Mouse (Mus musculus) sigmoid colon, adult 10 weeks (tissue): ENCODE results near the gene Glyat. TPM values are rescaled to one million over a fixed set of nuclear protein-coding genes. Genes with fewer than 3 reads are reported as not detected.

Experiments used
- polyA plus RNA-seq: library from polyadenylated mRNA; stranded (reverse); fragments of 350-450 nt; fragmentation: Illumina TruSeq; extraction: RNeasy Lipid Tissue Mini Kit (QIAGEN cat#74804); gene quantifications from one replicate; pipeline ENCODE4 v1.2.3, GENCODE M21; 2014; ENCODE audit warnings: low read depth, low replicate concordance

Gene Glyat
- polyA plus RNA-seq = not detected

DNA sequence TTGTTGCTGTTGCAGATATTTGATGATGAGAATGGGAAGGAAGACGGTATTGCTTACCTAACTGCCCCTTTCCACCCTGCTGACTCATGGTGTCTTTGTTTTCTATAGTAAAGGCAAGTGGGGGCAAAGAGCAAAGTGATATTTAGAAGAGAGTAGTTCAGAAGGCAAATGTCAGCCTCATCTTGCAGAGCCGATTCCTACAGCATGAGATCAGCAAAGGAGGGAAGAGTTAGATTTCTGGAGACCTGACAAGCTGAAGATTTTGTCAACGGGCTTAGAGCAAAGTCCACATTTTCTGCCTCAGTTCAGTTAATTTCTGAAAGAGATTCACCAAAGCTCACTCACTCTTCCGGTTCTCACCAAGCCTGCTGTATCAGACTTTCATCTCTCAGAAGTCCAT lies at the start of gene Glyat:
Gene Glyat (plus strand): TSS at position 133 of the 400 bp plus-strand sequence.

DNA sequence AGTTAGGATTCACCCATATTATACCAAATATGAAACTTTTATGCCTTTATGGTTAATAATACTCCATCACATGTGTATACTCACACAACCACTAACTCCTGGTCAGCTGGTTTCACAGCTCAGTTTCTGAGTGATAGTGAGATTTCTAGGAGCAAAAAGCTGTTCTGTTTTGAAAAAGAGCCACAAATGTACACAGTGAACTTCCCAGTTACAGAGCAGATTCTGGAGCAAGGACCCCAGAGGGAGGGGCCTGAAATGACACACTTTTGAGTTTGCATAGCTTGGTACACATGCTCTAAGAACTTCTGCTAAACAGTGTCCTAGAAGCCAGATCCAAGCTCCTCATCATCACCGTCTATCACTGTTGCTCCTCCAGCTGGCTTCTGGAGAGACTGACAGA lies 33.4 kb upstream of the Glyat start, which contains the start of gene Gm4952:
Gene Gm4952 (plus strand): TSS at position 301 of the 400 bp plus-strand sequence.

DNA sequence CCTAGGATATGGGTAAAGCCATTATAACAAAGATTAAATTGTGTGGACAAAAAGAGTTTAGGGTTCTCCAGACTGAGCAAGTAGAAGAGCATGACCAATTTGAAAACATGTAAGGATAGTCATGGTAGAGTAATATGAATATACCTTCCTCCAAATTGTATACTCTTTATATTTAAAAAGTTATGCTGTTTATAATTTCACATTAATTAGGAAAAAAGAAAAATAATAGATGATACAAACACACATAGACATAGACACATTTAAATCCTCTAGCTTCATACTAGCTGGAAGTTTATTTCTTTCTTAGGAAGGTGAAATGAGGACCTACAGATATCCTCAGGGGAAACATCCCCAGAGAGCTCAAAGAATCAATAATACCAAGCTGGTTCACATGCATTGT lies 37.0 kb downstream of the Glyat start, which contains the start of gene Olfr1442:
Gene Olfr1442 (plus strand): TSS at position 301 of the 400 bp plus-strand sequence.

DNA sequence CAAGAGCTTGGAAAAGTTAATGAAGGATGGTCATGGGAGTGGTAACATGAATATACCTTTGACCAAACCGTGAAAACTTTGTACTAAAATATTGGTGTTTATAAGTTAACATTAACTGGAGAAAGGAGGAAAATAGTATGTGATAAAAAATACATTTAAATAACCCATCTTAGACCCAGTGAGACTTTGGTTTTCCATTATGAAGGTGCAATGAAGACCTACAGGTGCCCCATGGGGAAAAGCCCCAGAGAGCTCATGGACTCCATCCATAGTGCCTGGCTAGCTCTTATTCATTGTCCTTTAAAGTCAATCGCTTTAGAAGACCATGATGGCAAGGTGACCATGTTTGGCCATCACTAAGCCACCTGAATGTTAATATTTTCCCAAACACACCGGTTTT lies 44.7 kb downstream of the Glyat start, which contains the start of gene Olfr1443:
Gene Olfr1443 (plus strand): TSS at position 301 of the 400 bp plus-strand sequence.

DNA sequence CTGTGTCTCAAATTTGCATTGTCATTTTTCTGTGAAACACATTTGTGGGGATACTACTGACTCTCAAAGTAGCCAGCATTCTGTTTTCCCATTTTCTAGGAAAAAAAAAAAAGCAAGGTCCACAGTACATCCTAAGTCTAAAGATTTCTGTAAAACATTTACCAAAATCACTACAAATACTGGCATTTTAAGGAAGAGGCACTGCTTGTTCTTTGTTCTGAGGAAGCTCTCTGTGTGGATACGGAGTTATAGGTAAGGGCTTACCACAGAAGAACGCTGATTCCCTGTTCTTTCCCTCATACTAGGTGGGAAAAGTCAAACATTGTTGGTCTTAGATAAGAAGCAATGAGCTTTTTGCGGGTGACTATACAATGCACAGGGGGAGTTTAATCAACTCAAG lies 62.5 kb downstream of the Glyat start, which contains the start of gene Keg1:
Gene Keg1 (plus strand): TSS at position 197 of the 400 bp plus-strand sequence.

Other genes with a start within 250 kb of the Glyat start
- not detected for gene Olfr1440, start 246.0 kb upstream of the Glyat start, polyA plus RNA-seq
- not detected for gene Olfr1441, start 215.9 kb upstream of the Glyat start, polyA plus RNA-seq
- not detected for gene Pfpl, start 205.4 kb upstream of the Glyat start, polyA plus RNA-seq
- gene Mpeg1, start 172.5 kb upstream of the Glyat start, polyA plus RNA-seq = 42.2 TPM
- gene Dtx4, start 131.9 kb upstream of the Glyat start, polyA plus RNA-seq = 12.0 TPM
- gene Fam111a, start 87.6 kb upstream of the Glyat start, polyA plus RNA-seq = 41.9 TPM
- 0.85 TPM for gene Gm4952, start 33.3 kb upstream of the Glyat start, polyA plus RNA-seq
- gene Olfr1442, start 37.1 kb downstream of the Glyat start, polyA plus RNA-seq = not detected
- gene Olfr1443, start 44.8 kb downstream of the Glyat start, polyA plus RNA-seq = not detected
- gene Keg1, start 62.5 kb downstream of the Glyat start, polyA plus RNA-seq = not detected
- 2.2 TPM for gene Cntf, start 132.3 kb downstream of the Glyat start, polyA plus RNA-seq
- gene Zfp91, start 162.8 kb downstream of the Glyat start, polyA plus RNA-seq = 205 TPM
- gene Lpxn, start 162.9 kb downstream of the Glyat start, polyA plus RNA-seq = 4.7 TPM
- gene Gm5244, start 213.4 kb downstream of the Glyat start, polyA plus RNA-seq = not detected
- gene Olfr1444, start 224.0 kb downstream of the Glyat start, polyA plus RNA-seq = not detected